Mouse (Mus musculus) frontal cortex, postnatal 25 days (tissue): ENCODE data around the gene Ambp.

Source experiments
- DNase-seq, 2 experiments: peaks; one replicate each; pipeline ENCODE4 v3.0.0; 2022; ENCODE audit warnings: low spot score in 2 of 2

Gene Ambp

DNA sequence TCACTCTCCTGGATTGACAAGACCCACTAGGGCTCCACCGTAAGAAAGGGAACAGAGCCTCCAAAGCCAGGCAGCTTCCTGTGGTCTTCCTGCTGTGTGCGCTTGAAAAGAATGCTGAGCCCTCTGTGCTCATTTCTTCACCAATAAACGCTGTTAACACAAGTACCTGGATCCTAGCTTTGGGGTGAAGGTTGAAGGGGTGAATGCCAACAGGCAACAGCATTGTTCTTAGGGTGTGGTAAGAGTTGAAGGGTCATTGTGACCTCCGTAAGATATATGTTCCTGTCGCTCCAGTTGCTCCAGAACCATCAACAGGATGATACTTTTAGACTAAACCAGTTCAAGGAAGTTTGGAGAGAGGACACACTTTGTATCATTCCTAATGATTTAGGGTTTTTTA is at the start of gene Ambp:
Ambp (minus strand) TSS at position 101 of the 400 bp plus-strand sequence.
- no peak for DNase-seq

DNA sequence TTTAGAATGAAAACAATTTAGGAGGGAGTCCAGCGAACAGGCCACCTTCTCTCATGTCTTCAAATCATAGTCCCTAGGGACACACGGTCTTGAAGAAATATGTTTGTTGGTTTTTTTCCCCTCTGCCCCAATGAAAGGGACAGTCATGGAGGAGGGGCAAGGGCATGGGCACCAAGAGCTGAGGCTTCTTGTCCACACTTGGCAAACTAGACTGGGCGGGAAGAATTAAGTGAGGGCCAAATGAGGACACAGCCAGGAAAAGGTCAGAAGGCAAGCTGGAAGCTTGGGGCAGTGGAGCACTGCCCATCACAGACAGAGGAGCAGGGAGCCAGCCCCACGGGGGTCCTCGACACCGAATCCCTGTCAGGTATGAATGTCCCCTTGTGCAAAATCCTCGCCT is 49.3 kb upstream of the Ambp start:
- no peak for DNase-seq

DNA sequence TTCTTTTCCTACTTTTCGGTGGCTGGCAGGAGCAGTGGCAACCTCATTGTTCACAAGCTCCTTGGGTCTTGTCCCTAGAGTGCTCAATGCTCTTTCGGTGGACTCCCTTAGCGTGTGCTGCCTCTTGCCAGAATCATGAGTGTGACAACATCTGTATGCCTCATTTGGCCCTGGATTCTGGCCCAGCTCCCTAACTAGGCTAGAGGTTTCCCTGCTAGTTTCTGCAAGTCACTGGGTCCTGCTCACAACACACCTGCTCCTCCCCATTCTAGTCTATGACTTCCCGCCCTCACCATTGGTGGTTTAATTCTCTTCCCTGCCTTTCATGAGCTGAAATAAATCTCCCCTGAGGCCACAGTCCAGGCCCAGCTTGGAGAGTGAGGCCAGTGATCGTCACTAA is 44.8 kb upstream of the Ambp start:
- DNase-seq, result no peak

DNA sequence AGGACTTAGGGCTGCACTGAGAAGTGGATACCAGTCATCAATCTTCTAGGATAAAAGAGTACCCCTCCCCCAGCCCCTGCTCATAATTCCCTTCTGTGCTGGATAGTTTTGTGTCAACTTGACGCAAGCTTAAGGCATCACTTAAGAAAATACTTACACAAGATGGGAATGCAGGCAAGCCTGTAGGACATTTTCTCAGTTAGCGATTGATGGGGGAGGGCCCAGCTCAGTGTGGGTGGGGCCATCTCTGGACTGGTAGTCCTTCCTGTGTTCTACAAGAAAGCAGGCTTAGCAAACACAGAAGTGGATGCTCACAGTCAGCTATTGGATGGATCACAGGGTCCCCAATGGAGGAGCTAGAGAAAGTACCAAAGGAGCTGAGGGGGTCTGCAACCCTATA is 39.8 kb upstream of the Ambp start:
- no peak for DNase-seq

- DNase-seq, result no peak
These were observed 37.0 kb upstream of the Ambp start for GRCm38 (mm10) chr4:63191641-63192040.

DNA sequence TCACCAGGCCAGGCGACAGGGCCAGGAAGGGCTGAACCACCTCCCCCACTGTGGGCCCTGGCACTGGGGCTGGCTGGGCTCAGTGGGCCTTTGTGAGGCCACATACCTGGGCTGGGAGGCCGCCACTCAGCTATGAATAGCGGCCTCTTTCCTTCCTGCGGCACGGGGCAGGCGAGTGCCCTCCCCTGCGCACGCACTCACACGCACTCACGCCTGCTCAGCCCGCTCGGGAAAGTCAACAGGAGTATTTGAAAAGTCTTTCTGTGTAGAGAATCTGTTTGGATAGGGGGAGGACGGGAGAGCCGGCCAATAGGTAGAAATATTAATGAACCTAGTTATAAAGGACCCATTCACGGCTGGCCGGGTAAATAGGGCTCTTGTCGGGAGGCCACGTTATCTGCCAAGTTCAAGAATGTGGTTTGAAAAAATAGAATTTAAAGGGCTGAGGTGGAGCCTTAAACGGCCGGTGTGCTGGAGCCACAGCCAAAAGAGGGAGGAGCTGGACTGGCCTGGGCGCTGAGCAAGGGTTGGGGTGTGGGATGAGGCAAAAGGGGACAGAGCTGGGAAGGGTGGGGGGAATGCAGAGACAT is 31.8 kb upstream of the Ambp start:
- DNase-seq, result no peak

DNA sequence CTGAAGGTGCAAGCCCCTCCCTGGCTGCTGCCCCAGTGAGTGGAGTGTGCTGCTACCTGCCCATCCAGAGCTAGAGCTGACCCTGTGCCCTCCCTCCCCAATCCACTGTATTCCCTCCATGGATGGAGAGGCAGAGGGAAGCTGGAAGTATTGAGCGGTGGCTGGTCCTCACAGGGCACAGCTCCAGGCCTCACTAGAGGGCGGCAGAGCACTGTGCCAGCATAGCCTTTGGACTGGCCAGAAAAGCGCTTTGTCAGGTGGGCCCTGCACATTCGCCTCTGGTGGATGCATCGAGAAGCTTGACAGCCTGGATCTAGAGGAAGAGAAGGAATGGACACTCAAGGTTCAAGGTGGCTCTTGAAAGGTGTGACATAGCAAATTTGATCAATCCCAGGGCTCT is 27.0 kb upstream of the Ambp start:
- DNase-seq, result peak; percentile 52 to 57

- no peak for DNase-seq
These were observed 17.5 kb upstream of the Ambp start, which contains the start of gene Kif12 for GRCm38 (mm10) chr4:63171969-63172685. Kif12 (minus strand) TSS chr4:63172131.

GRCm38 (mm10) chr4:63171122-63171521 is 16.5 kb upstream of the Ambp start:
- no peak for DNase-seq

GRCm38 (mm10) chr4:63170061-63170460 is 15.5 kb upstream of the Ambp start:
- no peak for DNase-seq

DNA sequence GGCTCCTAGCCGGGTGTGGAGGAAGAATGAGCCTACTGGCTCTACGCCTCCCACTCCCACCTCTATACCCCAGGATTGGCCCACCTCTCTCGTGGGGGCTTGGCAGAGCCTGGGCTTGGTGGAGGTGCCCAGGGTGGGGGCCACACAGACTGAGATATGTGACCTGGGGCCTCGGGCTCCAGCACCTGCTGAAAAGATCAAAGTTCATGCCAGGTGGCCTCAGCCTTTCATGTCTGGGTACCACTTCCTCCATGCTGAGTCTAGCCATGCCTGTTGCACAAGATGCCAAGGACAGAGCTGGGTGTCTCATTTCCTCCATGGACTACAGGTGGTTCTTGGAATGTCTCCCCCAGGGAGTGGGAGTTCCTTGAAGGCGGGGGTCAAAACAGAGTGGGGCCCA is 11.7 kb upstream of the Ambp start:
- no peak for DNase-seq

DNA sequence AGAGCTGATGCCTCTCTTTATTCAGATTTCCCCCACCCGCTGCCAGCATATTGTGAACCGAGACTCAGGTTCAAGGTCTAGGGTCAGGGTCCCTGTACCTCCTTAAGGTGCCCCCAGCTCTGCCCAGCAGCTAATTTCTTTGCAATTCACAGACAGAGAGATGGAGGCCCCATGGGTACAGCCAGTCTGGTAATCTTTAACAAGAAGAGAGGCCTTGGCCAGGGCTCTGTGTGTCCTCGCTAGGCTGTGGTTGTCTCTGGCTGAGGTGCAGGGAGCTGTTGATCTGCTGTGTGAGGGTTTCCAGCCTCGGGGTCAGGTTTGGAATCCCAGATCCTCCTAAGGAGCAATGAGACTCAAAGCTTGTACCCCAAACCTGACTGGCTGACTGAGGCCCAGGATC is 11.0 kb upstream of the Ambp start:
- no peak for DNase-seq

DNA sequence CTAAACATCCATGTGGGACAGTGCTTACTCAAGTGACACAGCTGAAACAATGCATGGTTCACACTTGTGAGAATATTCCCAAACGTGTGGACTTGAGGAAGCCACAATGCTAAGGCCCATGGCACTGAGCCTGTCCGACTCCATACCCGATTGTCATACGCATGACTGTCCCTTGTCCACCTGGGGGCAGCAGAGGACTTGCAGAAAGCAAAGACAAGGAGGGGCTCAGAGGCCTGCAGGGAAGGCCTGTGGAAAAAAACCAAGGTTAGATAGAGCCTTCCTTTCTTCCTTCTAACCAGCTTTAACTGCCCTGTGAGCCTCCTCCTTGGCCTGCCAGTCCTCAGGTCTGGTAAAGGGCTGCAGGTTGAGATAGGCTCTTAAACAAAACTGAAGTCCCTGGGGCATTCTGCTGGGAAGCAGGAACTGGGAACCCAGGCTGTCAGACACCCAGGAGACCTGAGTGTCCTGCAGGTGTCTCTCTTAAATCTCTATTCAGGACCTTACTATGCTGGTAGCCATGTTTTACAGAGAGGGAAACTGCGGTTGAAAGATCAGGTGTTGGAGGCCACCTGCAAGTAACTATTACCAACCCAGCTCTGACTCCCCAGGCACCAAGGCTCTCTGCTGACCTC is 4.5 kb upstream of the Ambp start:
- peak; percentile 54 to 79 for DNase-seq

GRCm38 (mm10) chr4:63158192-63158591 is 3.6 kb upstream of the Ambp start:
- no peak for DNase-seq

DNA sequence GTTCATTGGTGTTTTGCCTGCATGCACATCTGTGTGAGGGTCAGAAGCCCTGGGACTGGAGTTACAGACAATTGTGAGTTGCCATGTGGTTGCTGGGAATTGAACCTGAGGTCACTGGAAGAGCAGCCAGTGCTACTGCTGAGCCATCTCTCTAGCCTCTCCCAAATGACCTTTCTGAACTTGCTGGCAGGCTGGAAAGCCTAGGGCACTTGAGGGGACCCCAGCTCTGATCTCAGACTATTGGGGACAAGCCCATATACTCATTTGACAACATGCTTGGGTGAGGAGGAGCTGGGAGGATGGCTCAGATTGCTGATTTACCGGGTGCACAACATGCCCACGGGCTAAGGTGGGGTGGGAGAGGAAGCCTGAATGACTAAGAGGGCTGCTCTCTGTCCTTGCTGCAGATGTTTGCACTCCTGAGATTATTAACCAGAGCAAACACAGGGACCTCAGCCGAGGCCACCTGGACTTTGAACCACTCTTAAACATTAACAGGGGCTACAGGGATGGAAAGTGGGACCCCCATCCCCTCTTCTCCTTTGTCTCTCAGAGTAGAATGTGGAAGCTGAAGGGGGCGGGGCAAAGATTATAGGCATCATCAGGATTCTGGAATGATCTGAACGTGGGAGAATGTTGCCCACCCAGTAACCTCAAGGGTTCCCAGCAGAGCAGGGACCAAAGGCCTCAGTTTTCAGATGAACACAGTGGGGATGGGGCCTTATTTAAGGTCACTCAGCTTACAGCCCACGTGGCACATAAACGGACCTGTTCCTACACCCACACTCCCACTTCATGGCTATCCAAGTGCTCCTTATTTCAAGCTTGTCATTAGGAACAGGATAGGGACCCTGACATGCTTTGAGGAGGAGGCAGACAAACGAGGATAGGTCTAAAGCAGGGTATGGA is 2.4 kb upstream of the Ambp start:
- no peak for DNase-seq

- no peak for DNase-seq
These were observed 997 bp upstream of the Ambp start for GRCm38 (mm10) chr4:63155596-63155995.

- no peak for DNase-seq
These were observed 571 bp downstream of the Ambp start for GRCm38 (mm10) chr4:63154028-63154427.

DNA sequence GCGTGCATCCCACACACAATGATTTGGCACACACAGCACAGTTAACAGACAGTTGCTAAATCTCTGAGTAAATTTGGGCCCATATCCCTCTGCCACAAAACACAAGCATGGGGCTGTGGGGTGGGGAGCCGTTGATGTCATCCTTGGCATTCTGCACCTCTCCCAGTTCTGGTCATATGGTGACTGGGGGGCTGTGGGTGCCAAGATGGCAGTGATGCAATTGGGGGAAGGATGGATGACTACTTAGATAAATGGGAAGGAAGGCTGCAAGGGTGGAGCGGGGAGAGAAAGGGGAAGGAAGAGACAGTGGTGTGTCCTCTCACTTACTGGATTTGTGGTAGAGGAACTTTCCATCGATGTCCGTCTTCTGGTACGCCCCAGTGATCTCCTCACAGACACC is 3.5 kb downstream of the Ambp start:
- no peak for DNase-seq

GRCm38 (mm10) chr4:63147268-63147667 is 7.3 kb downstream of the Ambp start:
- no peak for DNase-seq

- no peak for DNase-seq
These were observed 24.5 kb downstream of the Ambp start for GRCm38 (mm10) chr4:63129891-63130624.

DNA sequence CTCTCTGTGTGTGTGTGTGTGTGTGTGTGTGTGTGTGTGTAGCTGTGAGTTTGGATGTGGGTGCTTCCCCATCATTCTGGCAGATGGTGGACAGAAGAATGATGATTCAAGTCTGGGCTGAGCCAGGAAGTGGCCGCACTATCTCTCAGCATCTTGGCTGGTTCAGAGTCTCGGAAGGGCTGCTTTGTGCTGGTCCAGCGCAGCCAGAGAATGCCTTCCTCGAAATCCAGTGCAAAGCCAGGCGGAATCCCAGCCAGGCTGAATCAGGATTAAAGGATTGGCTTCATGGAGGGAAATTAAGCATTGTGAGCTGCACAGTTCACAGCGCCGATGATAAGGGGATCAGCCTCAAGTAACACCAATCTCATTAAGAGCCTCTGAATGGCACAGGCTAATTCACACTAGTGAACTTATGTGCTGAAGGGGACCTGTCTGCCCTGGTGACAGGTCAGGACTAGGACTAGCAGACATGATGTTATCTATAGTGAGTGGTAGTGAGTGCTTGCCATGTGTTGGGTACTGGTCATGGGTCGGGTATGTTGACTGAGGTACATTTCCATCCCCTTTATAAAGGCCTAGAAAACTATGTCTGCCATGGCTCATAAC is 29.6 kb downstream of the Ambp start:
- no peak for DNase-seq
